Mouse (Mus musculus) ES-Bruce4 (cell line): ENCODE results near the gene Gm20736. TPM values are rescaled to one million over a fixed set of nuclear protein-coding genes. Genes with fewer than 3 reads are reported as not detected.
"Not testable (repeated sequence)": the region's sequence is repeated elsewhere in the genome, so short reads cannot be mapped to it uniquely, and the experiment has no call there.

Experiments
- H3K27ac ChIP-seq: 2 replicates; pipeline ENCODE4 v1.5.1; 2012; ENCODE audit warnings: low read length, inconsistent platforms; ENCODE audit not compliant: insufficient read depth
- H3K27me3 ChIP-seq: 2 replicates; pipeline ENCODE4 v1.6.1; 2012; ENCODE audit warnings: mild to moderate bottlenecking, low read length, inconsistent platforms; ENCODE audit not compliant: control insufficient read depth, poor library complexity, insufficient read depth, severe bottlenecking
- H3K36me3 ChIP-seq: 2 replicates; pipeline ENCODE4 v1.6.1; 2012; ENCODE audit warnings: inconsistent platforms, mild to moderate bottlenecking, low read length, moderate library complexity; ENCODE audit not compliant: control insufficient read depth, poor library complexity, insufficient read depth, severe bottlenecking
- H3K4me1 ChIP-seq: one replicate; pipeline ENCODE4 v1.8.1; 2011; ENCODE audit warnings: low read length; ENCODE audit not compliant: control insufficient read depth, insufficient read depth
- H3K4me3 ChIP-seq: 2 replicates; pipeline ENCODE4 v1.5.1; 2011; ENCODE audit warnings: low read depth, mild to moderate bottlenecking, low read length
- H3K9ac ChIP-seq: 2 replicates; pipeline ENCODE4 v1.6.1; 2012; ENCODE audit warnings: low read depth, mild to moderate bottlenecking, inconsistent platforms; ENCODE audit not compliant: poor library complexity, severe bottlenecking
- H3K9me3 ChIP-seq: replicated peaks from 2 replicates; pipeline ENCODE4 v1.6.1; 2012; ENCODE audit warnings: mild to moderate bottlenecking, low read length, inconsistent platforms; ENCODE audit not compliant: control insufficient read depth, poor library complexity, insufficient read depth, severe bottlenecking
- polyA plus RNA-seq: library from polyadenylated mRNA; stranded (reverse); fragments of >200 nt; gene quantifications from 2 replicates; pipeline ENCODE4 v1.2.4, GENCODE M21; 2011; ENCODE audit warnings: low read depth; ENCODE audit not compliant: missing spikeins, insufficient read depth, insufficient read length

Gene Gm20736
- not detected in 2 replicates for polyA plus RNA-seq

- not testable (repeated sequence) for H3K9me3 ChIP-seq, H3K36me3 ChIP-seq, H3K27me3 ChIP-seq, H3K27ac ChIP-seq, H3K4me3 ChIP-seq, H3K4me1 ChIP-seq, H3K9ac ChIP-seq
Observed at GRCm38 (mm10) chrY:65377390-65377789, at the start of gene Gm20736. Gene Gm20736, plus strand, starts transcription at chrY:65377690.

Other genes with a start within 250 kb of the Gm20736 start
- gene Gm20924, start 170.2 kb upstream of the Gm20736 start, polyA plus RNA-seq, result not detected in 2 replicates